Mouse (Mus musculus): ENCODE measurements around the gene Hydin. TPM values are rescaled to one million over a fixed set of nuclear protein-coding genes. Genes with fewer than 3 reads are reported as not detected.
"Not testable (repeated sequence)": the region's sequence is repeated elsewhere in the genome, so short reads cannot be mapped to it uniquely, and the experiment has no call there.

Hydin gene
- polyA plus RNA-seq, 1 experiment from 2014 or later: 0.52 TPM

GRCm38 (mm10) chr8:110319586-110319985, 52.8 kb downstream of the Hydin start:
- no peak overlapping the region for H3K4me2 ChIP-seq (ENCODE audit: low read length)
- ATAC-seq: no peak
- WGBS: 64% methylated on average over 4 of the region's 4 CpGs

DNA sequence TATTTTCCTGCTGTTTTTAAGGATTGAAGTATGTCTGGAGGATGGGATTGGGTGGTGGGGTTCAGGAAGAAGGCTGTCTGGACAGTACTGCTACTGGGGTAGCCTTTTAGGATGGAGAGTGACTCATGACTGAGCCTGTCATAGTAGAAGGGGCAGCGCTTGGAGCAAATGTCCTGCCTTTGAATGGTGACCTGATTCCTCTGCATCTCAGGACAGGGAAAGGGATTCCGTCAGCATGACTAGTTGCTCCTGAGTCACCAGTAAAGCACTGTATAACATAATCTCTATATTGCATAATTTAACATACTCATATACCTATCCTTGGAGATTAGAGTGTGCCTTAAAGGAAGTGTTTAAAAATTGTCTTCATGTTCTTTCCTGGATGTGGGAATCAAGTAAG, 54.7 kb downstream of the Hydin start:
- WGBS: 84% methylated on average over 2 of the region's 2 CpGs

More at GRCm38 (mm10) chr8:110319586-110319985, 52.8 kb downstream of the Hydin start:
- Histone ChIP-seq H3K4me3 (replicated peaks; ENCODE audit: low read length) (no peak overlapping the region), H3K27me3 (replicated peaks; ENCODE audit: control insufficient read depth, insufficient read depth, low read length) (no peaks in the 10 kb centered on the region), H3K4me1 (replicated peaks; ENCODE audit: control insufficient read depth, insufficient read depth, low read length) (no peaks in the 10 kb centered on the region), H3K9ac (replicated peaks; ENCODE audit: low read depth, low read length) (no peak overlapping the region), H3K9me3 (ENCODE audit: control insufficient read depth, low read length) (no peaks in the 10 kb centered on the region), H3K27ac (ENCODE audit: low read length) (no peak overlapping the region), H3K36me3 (ENCODE audit: control insufficient read depth, insufficient read depth) (no peaks in the 10 kb centered on the region)

DNA sequence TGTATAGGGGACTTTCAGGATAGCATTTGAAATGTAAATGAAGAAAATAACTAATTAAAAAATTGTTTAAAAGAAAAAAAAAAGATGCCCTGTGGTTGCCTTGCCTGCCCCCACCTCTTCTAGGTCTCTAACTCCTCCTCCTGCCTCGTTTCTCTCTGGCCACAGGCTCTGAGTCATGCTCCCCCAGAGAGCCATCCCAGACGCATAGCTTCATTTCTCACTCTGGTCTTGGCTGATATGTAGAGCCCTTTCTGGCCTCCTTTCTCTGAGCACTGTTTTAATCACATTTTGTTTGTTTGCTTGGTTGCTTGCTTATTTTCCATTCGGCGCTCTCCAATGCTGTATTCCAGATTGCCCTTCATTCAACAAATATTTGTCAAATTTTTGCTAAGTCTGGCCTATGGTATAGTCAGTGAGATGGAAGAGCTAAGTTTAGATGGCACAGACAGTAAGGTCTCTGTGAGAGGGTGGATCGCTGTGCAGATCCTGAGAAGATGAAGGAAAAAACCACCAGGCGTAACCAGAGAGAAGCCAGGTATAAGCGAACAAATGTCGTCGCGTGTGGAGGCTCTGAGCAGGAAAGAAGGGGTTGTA, 57.3 kb downstream of the Hydin start:
- ATAC-seq: no peak
- Histone ChIP-seq H3K27ac (ENCODE audit: low read length) (no peak overlapping the region), H3K9ac (replicated peaks; ENCODE audit: low read depth, low read length) (no peak overlapping the region), H3K27me3 (replicated peaks; ENCODE audit: control insufficient read depth, insufficient read depth, low read length) (no peaks in the 10 kb centered on the region), H3K4me2 (ENCODE audit: low read length) (no peak overlapping the region), H3K4me3 (replicated peaks; ENCODE audit: low read length) (no peak overlapping the region), H3K9me3 (ENCODE audit: control insufficient read depth, low read length) (no peaks in the 10 kb centered on the region), H3K4me1 (replicated peaks; ENCODE audit: control insufficient read depth, insufficient read depth, low read length) (no peaks in the 10 kb centered on the region), H3K36me3 (ENCODE audit: control insufficient read depth, insufficient read depth) (no peaks in the 10 kb centered on the region)
- 84% methylated on average over 10 of the region's 10 CpGs for WGBS

More for the DNA sequence above, 54.7 kb downstream of the Hydin start:
- Histone ChIP-seq H3K27ac (ENCODE audit: low read length) (no peak overlapping the region), H3K27me3 (replicated peaks; ENCODE audit: control insufficient read depth, insufficient read depth, low read length) (no peaks in the 10 kb centered on the region), H3K4me3 (replicated peaks; ENCODE audit: low read length) (no peak overlapping the region), H3K9me3 (ENCODE audit: control insufficient read depth, low read length) (no peaks in the 10 kb centered on the region), H3K4me1 (replicated peaks; ENCODE audit: control insufficient read depth, insufficient read depth, low read length) (no peaks in the 10 kb centered on the region), H3K4me2 (ENCODE audit: low read length) (no peak overlapping the region), H3K36me3 (ENCODE audit: control insufficient read depth, insufficient read depth) (no peaks in the 10 kb centered on the region), H3K9ac (replicated peaks; ENCODE audit: low read depth, low read length) (no peak overlapping the region)
- ATAC-seq: no peak

DNA sequence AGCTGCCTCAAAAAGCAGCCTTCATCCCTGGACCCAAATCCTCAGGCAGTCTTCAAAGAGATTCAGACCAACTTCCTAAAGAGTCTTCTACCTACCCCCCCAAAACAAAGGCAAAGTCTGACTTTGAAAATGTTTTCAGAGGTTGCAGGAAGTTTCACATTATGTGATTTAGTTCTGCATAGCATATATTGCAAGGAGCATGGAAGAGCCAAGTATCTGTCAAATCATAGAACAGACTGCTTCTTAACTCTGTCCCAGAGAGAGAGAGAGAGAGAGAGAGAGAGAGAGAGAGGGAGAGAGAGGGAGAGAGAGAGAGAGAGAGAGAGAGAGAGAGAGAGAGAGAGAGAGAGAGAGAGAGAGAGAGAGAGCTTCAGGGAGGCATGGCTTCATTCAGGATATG, 60.3 kb downstream of the Hydin start:
- not testable (repeated sequence) for H3K4me3 ChIP-seq (replicated peaks; ENCODE audit: low read length); H3K36me3 ChIP-seq (ENCODE audit: control insufficient read depth, insufficient read depth); H3K9me3 ChIP-seq (ENCODE audit: control insufficient read depth, low read length); H3K4me2 ChIP-seq (ENCODE audit: low read length); H3K4me1 ChIP-seq (replicated peaks; ENCODE audit: control insufficient read depth, insufficient read depth, low read length); H3K9ac ChIP-seq (replicated peaks; ENCODE audit: low read depth, low read length); H3K27ac ChIP-seq (ENCODE audit: low read length); ATAC-seq; H3K27me3 ChIP-seq (replicated peaks; ENCODE audit: control insufficient read depth, insufficient read depth, low read length)

DNA sequence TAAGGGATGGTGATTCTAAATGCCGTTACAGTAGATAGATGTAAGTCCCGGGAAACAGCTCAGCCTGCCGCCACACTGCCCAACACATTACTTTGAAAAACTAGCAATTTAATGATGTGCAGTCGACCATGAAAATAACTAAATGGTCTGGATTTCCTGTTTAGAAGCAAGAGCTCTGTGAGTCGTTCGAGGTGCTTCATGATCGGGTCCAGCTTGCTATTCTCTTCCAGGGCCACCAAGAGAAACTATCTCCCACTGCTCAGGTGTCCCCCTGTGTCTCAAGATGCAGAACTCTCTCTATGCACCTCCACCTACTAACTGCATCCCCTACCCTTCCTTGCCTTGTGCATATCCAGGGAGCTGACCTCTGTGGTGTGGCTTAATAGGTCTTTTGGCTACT, 66.6 kb downstream of the Hydin start:
- Histone ChIP-seq H3K9me3 (ENCODE audit: control insufficient read depth, low read length) (no peaks in the 10 kb centered on the region), H3K27me3 (replicated peaks; ENCODE audit: control insufficient read depth, insufficient read depth, low read length) (no peaks in the 10 kb centered on the region), H3K36me3 (ENCODE audit: control insufficient read depth, insufficient read depth) (no peaks in the 10 kb centered on the region), H3K4me1 (replicated peaks; ENCODE audit: control insufficient read depth, insufficient read depth, low read length) (no peaks in the 10 kb centered on the region), H3K4me2 (ENCODE audit: low read length) (no peak overlapping the region), H3K4me3 (replicated peaks; ENCODE audit: low read length) (no peak overlapping the region), H3K27ac (ENCODE audit: low read length) (no peak overlapping the region), H3K9ac (replicated peaks; ENCODE audit: low read depth, low read length) (no peak overlapping the region)
- no peak for ATAC-seq
- 55% methylated on average over 7 of the region's 7 CpGs for WGBS

DNA sequence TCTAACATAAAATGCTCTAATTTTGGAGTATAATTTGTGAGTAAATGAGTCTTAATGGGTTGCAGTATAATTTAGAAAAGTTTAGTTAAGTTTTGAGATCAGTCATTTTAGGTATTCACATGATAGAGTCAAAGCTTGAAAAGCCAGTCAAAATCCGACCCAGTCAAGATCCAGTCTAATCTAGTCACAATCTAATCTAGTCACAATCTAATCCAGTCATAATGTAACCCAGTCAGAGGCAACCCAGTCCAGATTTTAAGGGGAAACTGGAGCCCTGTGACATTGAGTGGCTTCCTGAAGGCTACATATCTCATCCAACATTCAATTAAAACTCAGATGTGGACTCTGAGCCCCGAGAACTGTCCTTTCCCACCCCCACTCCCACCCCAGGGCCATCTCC, 72.7 kb downstream of the Hydin start:
- no peak overlapping the region for H3K9ac ChIP-seq (replicated peaks; ENCODE audit: low read depth, low read length)
- no peak for ATAC-seq
- H3K4me3 ChIP-seq (replicated peaks; ENCODE audit: low read length): no peak overlapping the region
- no peak overlapping the region for H3K4me2 ChIP-seq (ENCODE audit: low read length)
- H3K27ac ChIP-seq (ENCODE audit: low read length): no peak overlapping the region
- no peaks in the 10 kb centered on the region for H3K9me3 ChIP-seq (ENCODE audit: control insufficient read depth, low read length)
- H3K36me3 ChIP-seq (ENCODE audit: control insufficient read depth, insufficient read depth): no peaks in the 10 kb centered on the region
- no peaks in the 10 kb centered on the region for H3K4me1 ChIP-seq (replicated peaks; ENCODE audit: control insufficient read depth, insufficient read depth, low read length)
- 73% methylated on average over 2 of the region's 2 CpGs for WGBS
- no peaks in the 10 kb centered on the region for H3K27me3 ChIP-seq (replicated peaks; ENCODE audit: control insufficient read depth, insufficient read depth, low read length)

DNA sequence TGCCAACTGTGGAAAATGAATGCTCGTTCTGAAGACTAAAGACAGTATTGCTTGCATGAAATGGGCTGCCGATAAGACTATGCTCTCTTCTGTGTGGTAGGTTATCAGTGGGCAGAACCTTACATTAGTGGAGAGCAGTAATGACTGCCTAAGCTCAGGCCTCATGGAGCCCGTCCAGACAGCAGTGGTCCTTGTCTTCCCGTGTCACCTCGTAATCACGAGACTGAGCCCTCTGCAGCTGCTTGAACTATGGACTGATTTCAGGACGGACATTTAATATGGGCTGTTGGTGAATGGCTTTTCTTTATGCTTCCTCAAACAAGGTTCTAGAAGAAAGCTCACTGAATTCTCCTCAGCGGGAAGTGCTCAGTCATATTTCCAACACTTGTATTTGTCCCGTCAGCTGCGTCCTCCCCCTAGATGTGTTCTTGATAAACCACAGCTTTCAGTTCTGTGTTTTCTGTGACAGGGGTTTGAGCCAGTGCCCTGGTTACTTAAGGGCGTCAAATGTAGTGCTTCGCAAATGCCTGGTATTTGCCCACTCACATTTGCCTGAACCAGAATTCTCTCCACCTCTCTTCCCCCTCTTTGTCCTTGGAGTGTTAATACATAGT, 73.4 kb downstream of the Hydin start:
- Histone ChIP-seq H3K9ac (replicated peaks; ENCODE audit: low read depth, low read length) (no peak overlapping the region), H3K9me3 (ENCODE audit: control insufficient read depth, low read length) (no peaks in the 10 kb centered on the region), H3K27ac (ENCODE audit: low read length) (no peak overlapping the region), H3K4me3 (replicated peaks; ENCODE audit: low read length) (no peak overlapping the region), H3K36me3 (ENCODE audit: control insufficient read depth, insufficient read depth) (no peaks in the 10 kb centered on the region), H3K27me3 (replicated peaks; ENCODE audit: control insufficient read depth, insufficient read depth, low read length) (no peaks in the 10 kb centered on the region), H3K4me1 (replicated peaks; ENCODE audit: control insufficient read depth, insufficient read depth, low read length) (no peaks in the 10 kb centered on the region), H3K4me2 (ENCODE audit: low read length) (no peak overlapping the region)
- 83% methylated on average over 12 of the region's 12 CpGs for WGBS
- no peak for ATAC-seq

DNA sequence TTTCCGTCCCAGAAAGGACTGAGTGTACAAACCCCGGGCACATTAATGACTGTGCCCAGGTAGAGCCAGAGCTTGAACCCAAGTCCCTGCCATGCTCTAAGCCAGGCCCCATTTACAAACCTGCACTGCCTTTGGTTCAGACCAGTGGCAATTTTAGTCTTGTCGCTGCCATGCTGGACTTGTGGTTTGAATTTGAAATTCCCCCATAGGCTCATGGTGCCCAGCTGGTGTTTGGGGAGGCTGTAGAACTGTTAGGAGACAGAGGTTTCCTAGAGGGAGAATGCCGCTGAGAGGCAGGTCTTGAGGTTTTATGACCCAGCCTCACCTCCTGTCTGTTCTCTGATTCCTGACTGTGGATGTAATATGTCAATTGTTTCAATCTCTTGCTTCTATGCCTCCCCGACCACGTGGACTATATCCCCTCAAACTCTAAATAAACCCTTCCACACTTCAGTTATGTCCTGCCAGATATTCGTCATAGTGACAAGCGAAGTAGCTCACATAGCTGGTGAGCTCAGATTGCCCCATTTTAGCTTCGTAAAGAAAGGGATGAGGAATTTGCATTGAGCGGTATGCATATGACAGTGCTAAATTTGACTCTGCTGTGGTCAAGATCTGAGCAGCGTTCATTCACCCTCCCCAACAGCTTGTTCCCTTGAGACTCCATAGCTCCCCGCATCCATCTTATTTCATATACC, 79.1 kb downstream of the Hydin start:
- Histone ChIP-seq H3K9me3 (ENCODE audit: control insufficient read depth, low read length) (no peaks in the 10 kb centered on the region), H3K27me3 (replicated peaks; ENCODE audit: control insufficient read depth, insufficient read depth, low read length) (no peaks in the 10 kb centered on the region), H3K4me3 (replicated peaks; ENCODE audit: low read length) (no peak overlapping the region), H3K4me1 (replicated peaks; ENCODE audit: control insufficient read depth, insufficient read depth, low read length) (no peaks in the 10 kb centered on the region), H3K9ac (replicated peaks; ENCODE audit: low read depth, low read length) (no peak overlapping the region), H3K4me2 (ENCODE audit: low read length) (no peak overlapping the region), H3K27ac (ENCODE audit: low read length) (no peak overlapping the region), H3K36me3 (ENCODE audit: control insufficient read depth, insufficient read depth) (no peaks in the 10 kb centered on the region)
- no peak for ATAC-seq
- WGBS: 95% methylated on average over 12 of the region's 12 CpGs

DNA sequence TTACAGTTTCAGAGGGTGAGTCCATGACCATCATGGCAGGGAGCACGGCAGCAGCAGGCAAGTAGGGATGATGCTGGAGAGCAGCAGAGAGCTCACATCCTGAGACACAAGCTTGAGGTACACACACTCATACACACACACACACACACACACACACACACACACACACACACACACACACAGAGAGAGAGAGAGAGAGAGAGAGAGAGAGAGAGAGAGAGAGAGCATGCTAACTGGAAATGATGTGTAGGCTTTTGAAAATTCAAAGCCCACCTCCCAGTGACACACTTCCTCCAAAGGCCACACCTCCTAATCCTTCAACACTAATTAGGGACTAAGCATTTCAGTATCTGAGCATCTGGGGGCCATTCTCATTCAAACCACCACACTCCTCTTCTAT, 80.1 kb downstream of the Hydin start:
- Histone ChIP-seq H3K27me3 (replicated peaks; ENCODE audit: control insufficient read depth, insufficient read depth, low read length) (no peaks in the 10 kb centered on the region), H3K36me3 (ENCODE audit: control insufficient read depth, insufficient read depth) (no peaks in the 10 kb centered on the region), H3K4me3 (replicated peaks; ENCODE audit: low read length) (no peak overlapping the region), H3K9ac (replicated peaks; ENCODE audit: low read depth, low read length) (no peak overlapping the region), H3K4me1 (replicated peaks; ENCODE audit: control insufficient read depth, insufficient read depth, low read length) (no peaks in the 10 kb centered on the region), H3K27ac (ENCODE audit: low read length) (no peak overlapping the region), H3K4me2 (ENCODE audit: low read length) (no peak overlapping the region), H3K9me3 (ENCODE audit: control insufficient read depth, low read length) (no peaks in the 10 kb centered on the region)
- no peak for ATAC-seq
- 75% methylated on average over 1 of the region's 1 CpGs for WGBS

Data from forebrain, embryonic 16.5 days (tissue).